Mouse (Mus musculus): ENCODE results near the gene Robo2.

DNA sequence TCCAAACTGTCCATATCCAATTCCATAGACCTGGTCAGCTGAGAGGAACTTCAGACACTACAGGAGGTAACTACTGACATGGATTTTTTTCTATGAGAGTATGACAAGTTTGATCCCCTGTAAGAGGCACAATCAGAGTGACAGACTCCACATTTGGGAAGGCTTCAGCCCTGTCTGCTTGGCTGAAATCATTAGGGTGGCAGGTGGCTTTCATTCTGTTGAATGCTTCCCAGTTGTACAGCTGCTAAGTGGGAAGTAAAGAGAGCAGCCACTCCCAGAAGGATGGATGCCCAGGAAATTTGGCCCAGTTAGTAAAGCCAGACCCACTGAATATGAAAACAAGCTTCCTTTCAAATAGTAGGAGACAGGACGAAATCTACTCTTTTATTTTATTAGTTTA lies 321.7 kb downstream of the Robo2 start:
- TF ChIP-seq EP300 (IDR thresholded peaks at IDR 0.05; ENCODE audit: low read depth) (no peak), CTCF (IDR thresholded peaks at IDR 0.05; ENCODE audit: low read depth) (no peak)

All from heart, postnatal 0 days (tissue).